In the genomic region with DNA sequence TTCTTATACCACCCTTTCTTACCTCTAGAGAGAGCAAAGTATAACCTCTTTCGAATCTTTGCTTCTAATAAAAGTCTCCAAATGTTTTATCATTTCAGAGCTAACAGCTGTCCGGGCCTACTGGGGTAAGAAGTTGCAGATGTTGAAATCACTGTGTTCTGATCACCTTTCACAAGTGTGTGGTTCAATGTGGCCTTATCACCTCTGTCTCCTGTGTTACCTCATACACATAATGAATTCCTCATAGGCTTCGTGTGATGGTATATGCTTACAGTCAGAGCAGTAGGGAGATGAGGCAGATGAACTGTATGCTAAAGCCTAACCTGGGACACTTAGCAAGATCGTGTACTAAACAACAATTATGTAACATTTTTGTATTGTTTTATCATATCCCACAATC, we compare ENCODE assay signal across 1 mouse cellular context. TPM values are rescaled to one million over a fixed set of nuclear protein-coding genes. Genes with fewer than 3 reads are reported as not detected.
"Had no signal": no experiment of that assay in that cellular context is flagged by ENCODE, and none has a peak within 500 bp of the region (broad histone marks: within the 10 kb centered on the region; RNA-seq: fewer than 3 reads in every experiment).

No protein-coding gene starts in this region.

RNA-seq across cellular contexts. Expression of gene Trim6, which starts 41.8 kb away (rescaled TPM):
- total RNA-seq: left cerebral cortex, adult 18-20 months had no signal
